Mouse (Mus musculus) olfactory bulb, adult 2 months (tissue): ENCODE data around the gene Hivep2. TPM values are rescaled to one million over a fixed set of nuclear protein-coding genes. Genes with fewer than 3 reads are reported as not detected.

ENCODE experiments used
- H3K27ac ChIP-seq: fragments of 200-500 bp; 2 replicates; pipeline ENCODE4 v1.5.1; 2012; ENCODE audit warnings: low read depth, low read length; ENCODE audit not compliant: insufficient read depth
- H3K4me1 ChIP-seq: fragments of 200-500 bp; 2 replicates; pipeline ENCODE4 v1.6.1; 2012; ENCODE audit warnings: low read length; ENCODE audit not compliant: control insufficient read depth, insufficient read depth
- H3K4me3 ChIP-seq: fragments of 200-500 bp; 2 replicates; pipeline ENCODE4 v1.5.1; 2012; ENCODE audit warnings: mild to moderate bottlenecking, low read depth, low read length, moderate library complexity; ENCODE audit not compliant: insufficient read depth
- CTCF ChIP-seq: fragments of 200-500 bp; IDR thresholded peaks from 2 replicates; pipeline ENCODE4 v1.5.1; 2012; ENCODE audit warnings: low read depth, mild to moderate bottlenecking, low read length, moderate library complexity; ENCODE audit not compliant: insufficient read depth
- POLR2A ChIP-seq: fragments of 200-500 bp; IDR thresholded peaks from 2 replicates; pipeline ENCODE4 v1.6.1; 2012; ENCODE audit warnings: mild to moderate bottlenecking, low read depth, low read length, moderate library complexity; ENCODE audit not compliant: insufficient read depth
- WGBS: fragments of 180-500 bp; shearing (Covaris S2); methylation state at CpG from one replicate; pipeline ENCODE4 v1.1.7; 2018; 5-methylcytosine and 5-hydroxymethylcytosine counted together
- polyA plus RNA-seq: library from polyadenylated mRNA; stranded (reverse); fragments of >200 nt; gene quantifications from 2 replicates; pipeline ENCODE4 v1.2.4, GENCODE M21; 2012; ENCODE audit warnings: low replicate concordance; ENCODE audit not compliant: missing spikeins, insufficient read depth, insufficient read length

The Hivep2 gene
- polyA plus RNA-seq, 1 experiment, result 206 TPM

- H3K4me1 ChIP-seq, result peaks cover 14% of the 10 kb centered on the region
- H3K4me3 ChIP-seq, result no peak overlapping the region
- WGBS, result 62% methylated on average over 7 of the region's 7 CpGs
- H3K27ac ChIP-seq, result no peak overlapping the region
- TF ChIP-seq POLR2A (no peak), CTCF (no peak)
Observed at GRCm38 (mm10) chr10:14028956-14029355, 63.1 kb downstream of the Hivep2 start.

GRCm38 (mm10) chr10:14030458-14031035, 64.7 kb downstream of the Hivep2 start:
- TF ChIP-seq CTCF (no peak), POLR2A (no peak)
- no peak overlapping the region for H3K27ac ChIP-seq
- WGBS, result 82% methylated on average over 14 of the region's 14 CpGs
- H3K4me3 ChIP-seq, result no peak overlapping the region
- peaks cover 10% of the 10 kb centered on the region for H3K4me1 ChIP-seq

- Histone ChIP-seq H3K4me1 (peaks cover 10% of the 10 kb centered on the region), H3K27ac (no peak overlapping the region), H3K4me3 (no peak overlapping the region)
- TF ChIP-seq POLR2A (no peak), CTCF (no peak)
- 84% methylated on average over 2 of the region's 2 CpGs for WGBS
Observed at GRCm38 (mm10) chr10:14032532-14032931, 66.7 kb downstream of the Hivep2 start.

- TF ChIP-seq POLR2A (no peak), CTCF (no peak)
- WGBS, result 65% methylated on average over 7 of the region's 7 CpGs
- Histone ChIP-seq H3K27ac (no peak overlapping the region), H3K4me3 (no peak overlapping the region), H3K4me1 (peaks cover 13% of the 10 kb centered on the region)
Observed at GRCm38 (mm10) chr10:14034046-14034445, 68.2 kb downstream of the Hivep2 start.

GRCm38 (mm10) chr10:14034790-14035189, 68.9 kb downstream of the Hivep2 start:
- 71% methylated on average over 7 of the region's 7 CpGs for WGBS
- H3K27ac ChIP-seq, result no peak overlapping the region
- TF ChIP-seq POLR2A (no peak), CTCF (no peak)
- no peak overlapping the region for H3K4me3 ChIP-seq
- H3K4me1 ChIP-seq, result peaks cover 13% of the 10 kb centered on the region

- H3K27ac ChIP-seq, result no peak overlapping the region
- H3K4me1 ChIP-seq, result peaks cover 13% of the 10 kb centered on the region
- 65% methylated on average over 5 of the region's 5 CpGs for WGBS
- TF ChIP-seq CTCF (no peak), POLR2A (no peak)
- no peak overlapping the region for H3K4me3 ChIP-seq
Observed at GRCm38 (mm10) chr10:14035607-14036006, 69.7 kb downstream of the Hivep2 start.

GRCm38 (mm10) chr10:14036472-14036871, 70.6 kb downstream of the Hivep2 start:
- 75% methylated on average over 6 of the region's 6 CpGs for WGBS
- TF ChIP-seq CTCF (no peak), POLR2A (no peak)
- Histone ChIP-seq H3K27ac (no peak overlapping the region), H3K4me3 (no peak overlapping the region), H3K4me1 (peaks cover 18% of the 10 kb centered on the region)

GRCm38 (mm10) chr10:14037977-14038489, 72.2 kb downstream of the Hivep2 start:
- Histone ChIP-seq H3K4me3 (no peak overlapping the region), H3K27ac (no peak overlapping the region), H3K4me1 (peaks cover 16% of the 10 kb centered on the region)
- no peak for TF ChIP-seq CTCF
- no peak for TF ChIP-seq POLR2A
- 64% methylated on average over 7 of the region's 7 CpGs for WGBS

GRCm38 (mm10) chr10:14040716-14041470, 75.0 kb downstream of the Hivep2 start:
- Histone ChIP-seq H3K4me3 (no peak overlapping the region), H3K27ac (peak overlapping the region; percentile 34; the same call in 1 of the 2 replicates), H3K4me1 (peaks cover 26% of the 10 kb centered on the region)
- TF ChIP-seq CTCF (no peak), POLR2A (no peak)
- 73% methylated on average over 9 of the region's 9 CpGs for WGBS
